Mouse (Mus musculus) telencephalon, adult 2 months (tissue): ENCODE results near the gene Dyrk4.
A peak's percentile ranks its signal among the peaks of the same experiment; 100 is the strongest.

Experiments
- DNase-seq: peaks from one replicate; pipeline ENCODE4 v3.0.0-alpha.2; 2011; ENCODE audit warnings: low read depth, low spot score

Gene Dyrk4

GRCm38 (mm10) chr6:126921111-126921881, at the start of gene Dyrk4:
Gene Dyrk4, minus strand, starts transcription at chr6:126921839.
- peak; percentile 5 for DNase-seq

- peak; percentile 22 for DNase-seq
These were observed 44.8 kb upstream of the Dyrk4 start for GRCm38 (mm10) chr6:126966241-126967026.

GRCm38 (mm10) chr6:126963426-126963825, 41.8 kb upstream of the Dyrk4 start:
- no peak for DNase-seq

- DNase-seq: no peak
These were observed 41.1 kb upstream of the Dyrk4 start for GRCm38 (mm10) chr6:126962709-126963108.

- no peak for DNase-seq
These were observed 39.9 kb upstream of the Dyrk4 start for GRCm38 (mm10) chr6:126961371-126962018.

GRCm38 (mm10) chr6:126955734-126956133, 34.1 kb upstream of the Dyrk4 start:
- peak; percentile 59 for DNase-seq

- no peak for DNase-seq
These were observed 26.7 kb upstream of the Dyrk4 start for GRCm38 (mm10) chr6:126948336-126948735.

GRCm38 (mm10) chr6:126940451-126940850, 18.8 kb upstream of the Dyrk4 start:
- no peak for DNase-seq

GRCm38 (mm10) chr6:126939487-126940171, 18.0 kb upstream of the Dyrk4 start, which contains the start of the genes Rad51ap1 and D6Wsu163e:
Gene Rad51ap1, minus strand, starts transcription at chr6:126939587.
Gene D6Wsu163e, plus strand, starts transcription at chr6:126939962.
- DNase-seq: peak; percentile 94

GRCm38 (mm10) chr6:126938853-126939486, 17.3 kb upstream of the Dyrk4 start:
- no peak for DNase-seq

GRCm38 (mm10) chr6:126938047-126938446, 16.4 kb upstream of the Dyrk4 start:
- DNase-seq: no peak

- no peak for DNase-seq
These were observed 11.3 kb upstream of the Dyrk4 start for GRCm38 (mm10) chr6:126932896-126933295.

GRCm38 (mm10) chr6:126914928-126915327, 6.7 kb downstream of the Dyrk4 start:
- DNase-seq: no peak

- peak; percentile 16 for DNase-seq
These were observed 10.9 kb downstream of the Dyrk4 start for GRCm38 (mm10) chr6:126910727-126911126.

- no peak for DNase-seq
These were observed 13.8 kb downstream of the Dyrk4 start for GRCm38 (mm10) chr6:126907876-126908275.

GRCm38 (mm10) chr6:126907378-126907777, 14.3 kb downstream of the Dyrk4 start:
- DNase-seq: no peak

GRCm38 (mm10) chr6:126877118-126877517, 44.5 kb downstream of the Dyrk4 start:
- no peak for DNase-seq

GRCm38 (mm10) chr6:126852881-126853280, 68.8 kb downstream of the Dyrk4 start, which contains the start of gene Akap3:
Gene Akap3, plus strand, starts transcription at chr6:126853098.
- no peak for DNase-seq

- peak; percentile 91 for DNase-seq
These were observed 72.6 kb downstream of the Dyrk4 start, which contains the start of gene Ndufa9 for GRCm38 (mm10) chr6:126848712-126849704. Gene Ndufa9, minus strand, starts transcription at chr6:126849136.

GRCm38 (mm10) chr6:126836628-126837027, 85.0 kb downstream of the Dyrk4 start:
- DNase-seq: no peak
